Mouse (Mus musculus): ENCODE results near the gene Tmem121b. TPM values are rescaled to one million over a fixed set of nuclear protein-coding genes. Genes with fewer than 3 reads are reported as not detected.
A peak's percentile ranks its signal among the peaks of the same experiment; 100 is the strongest.

Tmem121b gene
- total RNA-seq, 2 experiments from 2014 or later, result 0.13 TPM; not detected in 1

- DNase-seq, result no peak
Measured at GRCm38 (mm10) chr6:120465393-120465792, 28.2 kb downstream of the Tmem121b start.

- DNase-seq, result no peak
Measured at GRCm38 (mm10) chr6:120464406-120464939, 29.1 kb downstream of the Tmem121b start.

GRCm38 (mm10) chr6:120463884-120464283, 29.7 kb downstream of the Tmem121b start:
- peak in 1 of 2 experiments; percentile 46 for DNase-seq

GRCm38 (mm10) chr6:120463086-120463871, 30.3 kb downstream of the Tmem121b start, which contains the start of gene Il17ra:
Gene Il17ra, plus strand, starts transcription at chr6:120463247.
- peak; percentile 83 to 88 for DNase-seq

GRCm38 (mm10) chr6:120462251-120462650, 31.4 kb downstream of the Tmem121b start:
- no peak for DNase-seq

- DNase-seq, result no peak
Measured at GRCm38 (mm10) chr6:120461217-120461616, 32.4 kb downstream of the Tmem121b start.

GRCm38 (mm10) chr6:120457751-120458150, 35.9 kb downstream of the Tmem121b start:
- no peak for DNase-seq

GRCm38 (mm10) chr6:120457074-120457473, 36.5 kb downstream of the Tmem121b start:
- DNase-seq, result no peak

GRCm38 (mm10) chr6:120454627-120455077, 39.0 kb downstream of the Tmem121b start:
- no peak for DNase-seq

- DNase-seq, result no peak
Measured at GRCm38 (mm10) chr6:120453556-120453955, 40.1 kb downstream of the Tmem121b start.

GRCm38 (mm10) chr6:120453103-120453445, 40.5 kb downstream of the Tmem121b start:
- DNase-seq, result no peak

GRCm38 (mm10) chr6:120452384-120453102, 41.1 kb downstream of the Tmem121b start:
- no peak for DNase-seq

GRCm38 (mm10) chr6:120450208-120450607, 43.4 kb downstream of the Tmem121b start:
- no peak for DNase-seq

GRCm38 (mm10) chr6:120443363-120444355, 49.9 kb downstream of the Tmem121b start:
- no peak for DNase-seq

GRCm38 (mm10) chr6:120442171-120442749, 51.3 kb downstream of the Tmem121b start:
- no peak for DNase-seq

Other genes starting within 250 kb of the Tmem121b start
- gene D330020A13Rik, start 199.4 kb downstream of the Tmem121b start, total RNA-seq (2021), result under 1 TPM in 1 of 2 experiments, not detected in 1; 0.40 TPM
- gene B4galnt3, start 199.2 kb downstream of the Tmem121b start, total RNA-seq (2021), result 1 to 10 TPM; 7.4 to 8.9 TPM
- gene Kdm5a, start 129.7 kb downstream of the Tmem121b start, total RNA-seq (2021), result 10 to 100 TPM; 41.4 to 55.7 TPM
- gene Ccdc77, start 129.4 kb downstream of the Tmem121b start, total RNA-seq (2021), result 1 to 10 TPM; 5.6 to 6.7 TPM
- gene Il17ra, start 30.6 kb downstream of the Tmem121b start, total RNA-seq (2021), result 10 to 100 TPM in 1 of 2 experiments, 1 to 10 TPM in 1; 9.7 to 13.1 TPM
- gene Hdhd5, start 37.5 kb upstream of the Tmem121b start, total RNA-seq (2021), result 10 to 100 TPM; 25.3 to 32.1 TPM
- gene Cecr2, start 172.6 kb upstream of the Tmem121b start, total RNA-seq (2021), result 1 to 10 TPM; 5.5 to 8.1 TPM